In the genomic region with DNA sequence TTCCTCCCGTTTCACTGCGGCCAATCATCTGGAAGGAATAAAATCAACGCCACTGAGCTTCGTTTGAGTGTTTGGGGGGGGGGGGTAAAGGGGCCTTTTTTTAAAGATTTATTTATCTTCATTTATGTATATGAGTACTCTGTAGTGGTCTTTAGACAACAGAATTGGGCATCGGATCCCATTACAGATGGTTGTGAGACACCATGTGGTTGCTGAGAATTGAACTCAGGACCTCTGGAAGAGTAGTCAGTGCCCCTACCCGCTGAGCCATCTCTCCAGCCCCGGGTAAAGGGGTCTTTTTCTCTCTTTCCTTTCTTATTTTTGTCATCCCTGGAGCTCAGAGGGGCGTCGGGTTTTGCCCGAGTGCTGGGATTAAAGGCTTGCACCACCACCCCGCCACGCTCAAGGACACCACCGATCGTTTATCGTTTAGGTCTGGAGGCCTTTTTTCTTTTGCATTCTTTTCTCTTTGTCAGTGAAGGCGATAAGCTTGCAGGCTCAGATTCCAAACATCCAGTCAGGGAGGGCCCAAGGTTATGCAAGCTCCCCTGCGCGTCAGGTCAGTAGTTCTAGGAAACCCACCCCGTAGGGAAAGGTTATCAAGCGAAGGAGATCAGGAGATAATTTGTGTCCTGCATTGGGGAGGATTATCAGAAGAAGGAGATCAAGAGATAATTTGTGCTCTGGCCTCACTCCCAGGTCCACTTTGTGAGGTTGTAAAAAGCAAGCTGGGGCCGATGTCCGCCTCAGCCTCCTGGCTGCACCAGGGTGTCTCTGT, we compare ENCODE assay signal across 9 mouse cellular contexts. TPM values are rescaled to one million over a fixed set of nuclear protein-coding genes. Genes with fewer than 3 reads are reported as not detected.
DNase-seq lines count a peak whose midpoint lies in the region; ATAC-seq lines count a peak whose summit lies in the region.
"Had no signal": no experiment of that assay in that cellular context is flagged by ENCODE, and none has a peak within 500 bp of the region (broad histone marks: within the 10 kb centered on the region; RNA-seq: fewer than 3 reads in every experiment).

No protein-coding gene starts in this region.

- H3K4me2 ChIP-seq in intestine, embryonic 15.5 days (replicated peaks) = peak overlapping the region; percentile 67
- peak overlapping the region; percentile 80 for H3K4me2 ChIP-seq in midbrain, embryonic 14.5 days (ENCODE audit: low read length)

- H3K9me3 ChIP-seq in intestine, embryonic 15.5 days = no peaks in the 10 kb centered on the region
- H3K9me3 ChIP-seq in midbrain, embryonic 14.5 days (ENCODE audit: control insufficient read depth, low read length) = no peaks in the 10 kb centered on the region

- peak overlapping the region; percentile 76 for H3K9ac ChIP-seq in intestine, embryonic 15.5 days
- H3K9ac ChIP-seq in midbrain, embryonic 14.5 days (replicated peaks; ENCODE audit: low read length) = peak overlapping the region; percentile 85

- H3K4me3 ChIP-seq in intestine, embryonic 15.5 days (replicated peaks) = peak overlapping the region; percentile 73
- peak overlapping the region; percentile 75 for H3K4me3 ChIP-seq in midbrain, embryonic 14.5 days (replicated peaks; ENCODE audit: low read depth, low read length)

- peak; percentile 27; the same call in 1 of the 2 replicates for ATAC-seq in intestine, embryonic 15.5 days
- ATAC-seq in midbrain, embryonic 14.5 days (ENCODE audit: low FRiP score, low TSS enrichment) = no peak
- no peak for ATAC-seq in megakaryocyte-erythroid progenitor cell, adult 5-6 weeks (replicated peaks; ENCODE audit: low FRiP score, low TSS enrichment, poor library complexity, severe bottlenecking)

- 4% methylated on average over 22 of the region's 22 CpGs for WGBS in intestine, embryonic 15.5 days
- WGBS in midbrain, embryonic 14.5 days = 12% methylated on average over 22 of the region's 22 CpGs

- no peaks in the 10 kb centered on the region for H3K27me3 ChIP-seq in intestine, embryonic 15.5 days (replicated peaks)
- H3K27me3 ChIP-seq in midbrain, embryonic 14.5 days (ENCODE audit: control insufficient read depth, insufficient read depth, low read length) = no peaks in the 10 kb centered on the region

- H3K36me3 ChIP-seq in intestine, embryonic 15.5 days = no peaks in the 10 kb centered on the region
- peaks cover 1% of the 10 kb centered on the region for H3K36me3 ChIP-seq in midbrain, embryonic 14.5 days (ENCODE audit: control insufficient read depth, insufficient read depth, low read length)

- H3K27ac ChIP-seq in intestine, embryonic 15.5 days = peak overlapping the region; percentile 93
- H3K27ac ChIP-seq in midbrain, embryonic 14.5 days (replicated peaks; ENCODE audit: low read depth, low read length) = peak overlapping the region; percentile 90

- peaks cover 17% of the 10 kb centered on the region for H3K4me1 ChIP-seq in intestine, embryonic 15.5 days (replicated peaks)
- peaks cover 29% of the 10 kb centered on the region for H3K4me1 ChIP-seq in midbrain, embryonic 14.5 days (ENCODE audit: control insufficient read depth, insufficient read depth, low read length)

- peak; percentile 46 for DNase-seq in kidney, adult 9 months
- no peak for DNase-seq in kidney, postnatal 14 days
- DNase-seq in MN1 (ENCODE audit: low spot score) = peak; percentile 55
- peak; percentile 32 for DNase-seq in embryo, embryonic 11 days
- peak; percentile 24 for DNase-seq in midbrain, embryonic 14.5 days
- DNase-seq in frontal cortex, postnatal 25 days (ENCODE audit: low spot score in 2 of 2) = no peak

RNA-seq across cellular contexts. Expression of gene Ccnt1, which starts 2.3 kb away (rescaled TPM):
- polyA plus RNA-seq in intestine, embryonic 15.5 days (2015; fragmentation: Nextera tagmentation; extraction: Ambion mirVana) = 42.4 and 44.9 TPM in 2 replicates
- 59.7 and 65.8 TPM in 2 replicates for polyA plus RNA-seq in midbrain, embryonic 14.5 days (2014; fragmentation: Nextera tagmentation; extraction: Ambion mirVana)
- total RNA-seq in megakaryocyte-erythroid progenitor cell, adult 5-6 weeks (2014; fragmentation: Nextera tagmentation) = 66.8 and 70.7 TPM in 2 replicates
- total RNA-seq in megakaryocyte-erythroid progenitor cell, adult 5-6 weeks (2017) = 80.8 and 88.3 TPM in 2 replicates

RNA-seq across cellular contexts. Expression of gene 4930415O20Rik, which starts 2.4 kb away (rescaled TPM):
- polyA plus RNA-seq in intestine, embryonic 15.5 days (2015; fragmentation: Nextera tagmentation; extraction: Ambion mirVana) = 0.77 TPM in 1 of 2 replicates, not detected in the other
- polyA plus RNA-seq in midbrain, embryonic 14.5 days (2014; fragmentation: Nextera tagmentation; extraction: Ambion mirVana) = 0.58 TPM in 1 of 2 replicates, not detected in the other
- not detected in 2 replicates for total RNA-seq in megakaryocyte-erythroid progenitor cell, adult 5-6 weeks (2014; fragmentation: Nextera tagmentation)
- total RNA-seq in megakaryocyte-erythroid progenitor cell, adult 5-6 weeks (2017) = not detected in 2 replicates
- total RNA-seq: common myeloid progenitor, adult 5-6 weeks had no signal

RNA-seq across cellular contexts. Expression of gene Kansl2, which starts 34.4 kb away (rescaled TPM):
- 81.4 and 86.7 TPM in 2 replicates for polyA plus RNA-seq in intestine, embryonic 15.5 days (2015; fragmentation: Nextera tagmentation; extraction: Ambion mirVana)
- polyA plus RNA-seq in midbrain, embryonic 14.5 days (2014; fragmentation: Nextera tagmentation; extraction: Ambion mirVana) = 125 TPM in 2 replicates
- total RNA-seq in megakaryocyte-erythroid progenitor cell, adult 5-6 weeks (2014; fragmentation: Nextera tagmentation) = 68.9 and 73.0 TPM in 2 replicates
- 54.4 and 57.7 TPM in 2 replicates for total RNA-seq in megakaryocyte-erythroid progenitor cell, adult 5-6 weeks (2017)

RNA-seq across cellular contexts. Expression of gene Adcy6, which starts 41.4 kb away (rescaled TPM):
- polyA plus RNA-seq in intestine, embryonic 15.5 days (2015; fragmentation: Nextera tagmentation; extraction: Ambion mirVana) = 21.4 and 23.0 TPM in 2 replicates
- 9.6 and 12.2 TPM in 2 replicates for polyA plus RNA-seq in midbrain, embryonic 14.5 days (2014; fragmentation: Nextera tagmentation; extraction: Ambion mirVana)
- total RNA-seq in megakaryocyte-erythroid progenitor cell, adult 5-6 weeks (2014; fragmentation: Nextera tagmentation) = 55.8 and 57.2 TPM in 2 replicates
- total RNA-seq in megakaryocyte-erythroid progenitor cell, adult 5-6 weeks (2017) = 28.8 and 45.9 TPM in 2 replicates

Comparison
In these comparisons a context has a peak if more than half of its experiments do, and no peak if none do; other contexts are left out.
1. DNase-seq: peak in kidney, adult 9 months (single experiment), MN1 (single experiment), embryo, embryonic 11 days (single experiment) and midbrain, embryonic 14.5 days (single experiment); none in kidney, postnatal 14 days (single experiment) and frontal cortex, postnatal 25 days (0 of 2).